Mouse (Mus musculus) CH12.LX (cell line): ENCODE measurements around the gene Kcnj1. TPM values are rescaled to one million over a fixed set of nuclear protein-coding genes. Genes with fewer than 3 reads are reported as not detected.
A peak's percentile ranks its signal among the peaks of the same experiment; 100 is the strongest.

Source experiments
- DNase-seq: peaks from one replicate; pipeline ENCODE4 v3.0.0-alpha.2; 2013; ENCODE audit errors: extremely low read depth
- H3K27ac ChIP-seq: 2 replicates; pipeline ENCODE4 v1.5.1; 2012; ENCODE audit warnings: low read depth, mild to moderate bottlenecking, control low read depth, moderate library complexity; ENCODE audit not compliant: insufficient read depth
- H3K27me3 ChIP-seq: replicated peaks from 2 replicates; pipeline ENCODE3; 2012; ENCODE audit warnings: inconsistent platforms
- H3K36me3 ChIP-seq, 2 experiments: replicated peaks in 1 of 2; 2 replicates each; pipeline versions ENCODE3 to v1.6.1; 2012; ENCODE audit warnings: inconsistent platforms in 1 of 2, low read length in 1 of 2, mild to moderate bottlenecking in 1 of 2, mixed read lengths in 1 of 2, moderate library complexity in 1 of 2; ENCODE audit not compliant: control insufficient read depth in 1 of 2, insufficient read depth in 1 of 2
- H3K4me1 ChIP-seq, 2 experiments: 2 replicates each; pipeline ENCODE4 v1.6.1; 2012; ENCODE audit warnings: inconsistent platforms in 1 of 2, moderate library complexity in 1 of 2; ENCODE audit not compliant: insufficient read depth in 2 of 2, control insufficient read depth in 1 of 2
- H3K4me2 ChIP-seq: 2 replicates; pipeline ENCODE4 v1.6.1; 2012; ENCODE audit warnings: low read depth, mild to moderate bottlenecking, control low read depth; ENCODE audit not compliant: poor library complexity, insufficient read depth, severe bottlenecking
- H3K4me3 ChIP-seq, 3 experiments: fragments of 150-350 bp in 1 of 3; sonication (generic) in 1 of 3; replicated peaks in 1 of 3; 2 replicates each; pipeline versions ENCODE3 to v1.5.1; 2011 to 2012; ENCODE audit warnings: low read depth in 2 of 3, low read length in 2 of 3, mild to moderate bottlenecking in 2 of 3, moderate library complexity in 2 of 3, control low read depth in 1 of 3, improper control_type of control experiment in 1 of 3, inconsistent platforms in 1 of 3, mixed read lengths in 1 of 3; ENCODE audit not compliant: poor library complexity in 1 of 3
- H3K79me2 ChIP-seq: replicated peaks from 2 replicates; pipeline ENCODE4 v1.6.1; 2012; ENCODE audit warnings: mild to moderate bottlenecking, moderate library complexity; ENCODE audit not compliant: control insufficient read depth, poor library complexity, insufficient read depth, severe bottlenecking; ENCODE audit errors: extremely low read depth
- H3K9ac ChIP-seq: 2 replicates; pipeline ENCODE4 v1.6.1; 2012; ENCODE audit warnings: low read depth, mild to moderate bottlenecking, control low read depth, moderate library complexity; ENCODE audit not compliant: insufficient read depth
- H3K9me3 ChIP-seq: replicated peaks from 2 replicates; pipeline ENCODE3; 2012; ENCODE audit warnings: low read length, inconsistent platforms, mixed read lengths
- CHD1 ChIP-seq: IDR thresholded peaks from 2 replicates; pipeline ENCODE4 v1.6.1; 2012; ENCODE audit warnings: low read depth, low read length, improper control_type of control experiment, inconsistent platforms
- E2F4 ChIP-seq: IDR thresholded peaks from 2 replicates; pipeline ENCODE4 v1.6.1; 2011; ENCODE audit warnings: low read depth, low read length, improper control_type of control experiment; ENCODE audit not compliant: insufficient replicate concordance
- ELF1 ChIP-seq: IDR thresholded peaks from 2 replicates; pipeline ENCODE4 v1.6.1; 2014; ENCODE audit warnings: low read depth, mild to moderate bottlenecking, inconsistent platforms, low read length, improper control_type of control experiment
- EP300 ChIP-seq: IDR thresholded peaks from 2 replicates; pipeline ENCODE4 v1.6.1; 2011; ENCODE audit warnings: low read length, improper control_type of control experiment
- ETS1 ChIP-seq: conservative IDR thresholded peaks from 2 replicates; pipeline ENCODE4 v1.6.1; 2012; ENCODE audit warnings: low read depth, mild to moderate bottlenecking, inconsistent platforms, low read length, improper control_type of control experiment, moderate library complexity
- HCFC1 ChIP-seq: IDR thresholded peaks from 2 replicates; pipeline ENCODE4 v1.6.1; 2012; ENCODE audit warnings: low read depth, mild to moderate bottlenecking, inconsistent platforms, low read length, improper control_type of control experiment
- KAT2A ChIP-seq: IDR thresholded peaks from 2 replicates; pipeline ENCODE4 v1.6.1; 2012; ENCODE audit warnings: low read length, improper control_type of control experiment, inconsistent platforms; ENCODE audit not compliant: insufficient replicate concordance
- MAX ChIP-seq: IDR thresholded peaks from 2 replicates; pipeline ENCODE4 v1.6.1; 2011; ENCODE audit warnings: low read length, improper control_type of control experiment
- MXI1 ChIP-seq: IDR thresholded peaks from 2 replicates; pipeline ENCODE4 v1.6.1; 2011; ENCODE audit warnings: mild to moderate bottlenecking, low read depth, low read length, improper control_type of control experiment
- NELFE ChIP-seq: IDR thresholded peaks from 2 replicates; pipeline ENCODE4 v1.6.1; 2011; ENCODE audit warnings: low read depth, low read length, improper control_type of control experiment
- NRF1 ChIP-seq: IDR thresholded peaks from 2 replicates; pipeline ENCODE4 v1.6.1; 2014; ENCODE audit warnings: low read depth, mild to moderate bottlenecking, inconsistent platforms, low read length, improper control_type of control experiment, moderate library complexity
- PAX5 ChIP-seq: IDR thresholded peaks from 2 replicates; pipeline ENCODE4 v1.6.1; 2012; ENCODE audit warnings: low read length, inconsistent platforms, mixed read lengths
- POLR2AphosphoS2 ChIP-seq: IDR thresholded peaks from 2 replicates; pipeline ENCODE4 v1.6.1; 2011; ENCODE audit warnings: low read depth, low read length, improper control_type of control experiment
- RAD21 ChIP-seq: IDR thresholded peaks from 2 replicates; pipeline ENCODE4 v1.6.1; 2011; ENCODE audit warnings: low read depth, mild to moderate bottlenecking, low read length, improper control_type of control experiment, moderate library complexity
- SMC3 ChIP-seq: IDR thresholded peaks from 2 replicates; pipeline ENCODE4 v1.6.1; 2011; ENCODE audit warnings: low read depth, low read length, improper control_type of control experiment
- TBP ChIP-seq: conservative IDR thresholded peaks from 2 replicates; pipeline ENCODE4 v1.6.1; 2011; ENCODE audit warnings: low read depth, low read length, improper control_type of control experiment
- TCF12 ChIP-seq: IDR thresholded peaks from 2 replicates; pipeline ENCODE4 v1.6.1; 2014; ENCODE audit warnings: low read depth, mild to moderate bottlenecking, inconsistent platforms, low read length, improper control_type of control experiment
- UBTF ChIP-seq: IDR thresholded peaks from 2 replicates; pipeline ENCODE4 v1.6.1; 2012; ENCODE audit warnings: low read depth, mild to moderate bottlenecking, inconsistent platforms, low read length, improper control_type of control experiment, moderate library complexity
- USF1 ChIP-seq: IDR thresholded peaks from 2 replicates; pipeline ENCODE4 v1.6.1; 2014; ENCODE audit warnings: low read depth, mild to moderate bottlenecking, inconsistent platforms, low read length, improper control_type of control experiment
- USF2 ChIP-seq: conservative IDR thresholded peaks from 2 replicates; pipeline ENCODE4 v1.6.1; 2011; ENCODE audit warnings: low read depth, low read length, improper control_type of control experiment
- ZKSCAN1 ChIP-seq: IDR thresholded peaks from 2 replicates; pipeline ENCODE4 v1.6.1; 2012; ENCODE audit warnings: low read depth, inconsistent platforms, low read length, improper control_type of control experiment, borderline replicate concordance
- ZMIZ1 ChIP-seq: IDR thresholded peaks from 2 replicates; pipeline ENCODE4 v1.6.1; 2012; ENCODE audit warnings: low read depth, mild to moderate bottlenecking, inconsistent platforms, low read length, improper control_type of control experiment
- dilution Hi-C: fragments of 300-500 bp; cut with MboI; formaldehyde crosslinking; loops from 2 replicates; pipeline ENCODE4 v1.14.3; 2020; ENCODE audit warnings: low sequenced_read_pairs; ENCODE audit not compliant: extremely low pct_unique_long_range_greater_than_20kb, extremely low pct_ligation_motif_present
- in situ Hi-C: fragments of 300-500 bp; cut with MboI; formaldehyde crosslinking; loops from 3 replicates; pipeline ENCODE4 v1.14.3; 2019; ENCODE audit warnings: low sequenced_read_pairs, low pct_ligation_motif_present, low pct_unique_long_range_greater_than_20kb, mixed read lengths
- polyA plus RNA-seq: library from polyadenylated mRNA; unstranded; fragments of >175 nt; gene quantifications from 2 replicates; pipeline ENCODE4 v1.2.1, GENCODE M21; 2012; ENCODE audit warnings: low read depth; ENCODE audit not compliant: insufficient read length
- total RNA-seq, 2 experiments: library from RNA; depleted of rRNA; stranded (reverse); fragments of 300-350 nt in 1 of 2; fragments of >200 nt in 1 of 2; gene quantifications; 2 replicates each; pipeline ENCODE4 v1.2.3; 2012 to 2014

The Kcnj1 gene
- total and polyA plus RNA-seq, 3 experiments = 0.07 to 0.11 TPM; not detected in 1

GRCm38 (mm10) chr9:32360770-32361169, 11.5 kb upstream of the Kcnj1 start:
- dilution Hi-C loops = no loop called here
- H3K9me3 ChIP-seq = peaks cover 4% of the 10 kb centered on the region
- no peak overlapping the region for H3K4me3 ChIP-seq
- TF ChIP-seq MXI1 (no peak), E2F4 (no peak), TBP (no peak), UBTF (no peak), PAX5 (no peak), MAX (no peak), NRF1 (no peak), RAD21 (no peak), USF2 (no peak), EP300 (no peak), ZKSCAN1 (no peak), SMC3 (no peak), HCFC1 (no peak), POLR2AphosphoS2 (no peak), CHD1 (no peak), ZMIZ1 (no peak)
- TF ChIP-seq, all 38 proteins: peak for 0
- in situ Hi-C loops = no loop called here
- H3K9ac ChIP-seq = no peak overlapping the region
- H3K79me2 ChIP-seq = no peaks in the 10 kb centered on the region
- H3K36me3 ChIP-seq = no peaks in the 10 kb centered on the region
- peaks cover 0 to 12% of the 10 kb centered on the region in 2 experiments; a peak in 2 of 4 replicates for H3K4me1 ChIP-seq
- H3K27me3 ChIP-seq = no peaks in the 10 kb centered on the region
- DNase-seq = no peak
- no peak overlapping the region for H3K4me2 ChIP-seq
- no peak overlapping the region for H3K27ac ChIP-seq

- H3K79me2 ChIP-seq = no peaks in the 10 kb centered on the region
- H3K4me1 ChIP-seq = peaks cover 15 to 48% of the 10 kb centered on the region in 2 experiments
- dilution Hi-C loops = no loop called here
- peaks cover 4% of the 10 kb centered on the region for H3K9me3 ChIP-seq
- no peak overlapping the region for H3K4me3 ChIP-seq
- no peaks in the 10 kb centered on the region for H3K27me3 ChIP-seq
- H3K4me2 ChIP-seq = peak overlapping the region; percentile 71; the same call in 1 of the 2 replicates
- TF ChIP-seq EP300 = peak; percentile 54; the same call in 1 of the 2 replicates
- TF ChIP-seq KAT2A = no peak
- no peak for TF ChIP-seq ELF1
- TF ChIP-seq ETS1 = 0 out of 2 replicates have a peak, but pooled peaks have one; percentile 20
- peak; percentile 55; the same call in 1 of the 2 replicates for TF ChIP-seq TCF12
- TF ChIP-seq NRF1 = no peak
- TF ChIP-seq NELFE = 0 out of 2 replicates have a peak, but pooled peaks have one; percentile 7
- no peak for TF ChIP-seq USF1
- 0 out of 2 replicates have a peak overlapping the region, but pooled peaks have one; percentile 58 for H3K9ac ChIP-seq
- H3K36me3 ChIP-seq = no peaks in the 10 kb centered on the region
- peak; percentile 57 for DNase-seq
- in situ Hi-C loops = no loop called here
- no peak overlapping the region for H3K27ac ChIP-seq
These were observed 3.5 kb upstream of the Kcnj1 start for GRCm38 (mm10) chr9:32368812-32369211.
